Mouse (Mus musculus) right cerebral cortex, postnatal 25 days (tissue): ENCODE data around the gene Muc1.

Source experiments
- DNase-seq: peaks from one replicate; pipeline ENCODE4 v3.0.0; 2022

Muc1 gene

DNA sequence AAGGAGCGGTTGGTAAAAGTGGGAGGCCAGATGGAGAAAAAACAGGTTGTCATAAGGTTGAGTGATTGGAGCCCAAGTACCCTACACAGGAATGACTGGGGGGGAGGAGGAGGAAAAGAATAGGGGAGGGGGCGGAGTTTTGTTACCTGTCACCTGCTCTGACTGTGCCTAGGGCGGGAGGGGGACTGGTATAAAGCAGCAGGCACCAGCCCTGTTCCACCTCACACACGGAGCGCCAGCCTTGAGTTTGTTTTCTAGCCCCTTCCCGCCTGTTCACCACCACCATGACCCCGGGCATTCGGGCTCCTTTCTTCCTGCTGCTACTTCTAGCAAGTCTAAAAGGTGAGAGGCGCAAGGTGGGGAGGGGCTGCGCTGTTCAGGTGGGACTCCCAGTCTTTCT lies at the start of gene Muc1:
TSS of gene Muc1 (plus strand) at position 222 of the 400 bp plus-strand sequence.
- DNase-seq, result no peak

- DNase-seq, result no peak
Observed at GRCm38 (mm10) chr3:89181749-89182500, 46.9 kb upstream of the Muc1 start.

DNA sequence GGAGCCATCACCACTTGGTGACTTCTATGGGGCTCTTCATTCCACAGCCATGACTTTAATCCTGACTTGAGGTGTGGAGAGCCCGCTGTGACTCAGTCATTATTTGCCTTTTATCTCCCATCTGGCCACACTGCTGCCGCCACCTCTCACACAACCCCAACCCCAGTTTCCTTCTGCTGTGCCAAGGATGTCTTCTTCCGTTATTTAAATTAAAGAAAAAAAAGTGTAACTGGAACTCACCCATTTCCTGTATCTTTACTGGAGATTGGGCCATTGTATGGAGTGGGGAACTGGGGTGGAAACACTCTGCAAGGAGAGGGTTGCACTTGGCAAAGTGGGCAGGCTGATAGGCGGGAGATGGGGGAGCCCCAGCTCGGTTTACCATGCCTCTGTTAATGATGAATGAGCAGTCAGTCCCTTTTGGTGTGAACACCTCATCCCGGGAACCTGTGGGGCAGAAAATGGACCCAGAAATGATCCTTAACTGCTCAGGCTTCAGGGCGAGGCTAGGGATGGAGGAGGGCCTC lies 46.3 kb upstream of the Muc1 start:
- no peak for DNase-seq

DNA sequence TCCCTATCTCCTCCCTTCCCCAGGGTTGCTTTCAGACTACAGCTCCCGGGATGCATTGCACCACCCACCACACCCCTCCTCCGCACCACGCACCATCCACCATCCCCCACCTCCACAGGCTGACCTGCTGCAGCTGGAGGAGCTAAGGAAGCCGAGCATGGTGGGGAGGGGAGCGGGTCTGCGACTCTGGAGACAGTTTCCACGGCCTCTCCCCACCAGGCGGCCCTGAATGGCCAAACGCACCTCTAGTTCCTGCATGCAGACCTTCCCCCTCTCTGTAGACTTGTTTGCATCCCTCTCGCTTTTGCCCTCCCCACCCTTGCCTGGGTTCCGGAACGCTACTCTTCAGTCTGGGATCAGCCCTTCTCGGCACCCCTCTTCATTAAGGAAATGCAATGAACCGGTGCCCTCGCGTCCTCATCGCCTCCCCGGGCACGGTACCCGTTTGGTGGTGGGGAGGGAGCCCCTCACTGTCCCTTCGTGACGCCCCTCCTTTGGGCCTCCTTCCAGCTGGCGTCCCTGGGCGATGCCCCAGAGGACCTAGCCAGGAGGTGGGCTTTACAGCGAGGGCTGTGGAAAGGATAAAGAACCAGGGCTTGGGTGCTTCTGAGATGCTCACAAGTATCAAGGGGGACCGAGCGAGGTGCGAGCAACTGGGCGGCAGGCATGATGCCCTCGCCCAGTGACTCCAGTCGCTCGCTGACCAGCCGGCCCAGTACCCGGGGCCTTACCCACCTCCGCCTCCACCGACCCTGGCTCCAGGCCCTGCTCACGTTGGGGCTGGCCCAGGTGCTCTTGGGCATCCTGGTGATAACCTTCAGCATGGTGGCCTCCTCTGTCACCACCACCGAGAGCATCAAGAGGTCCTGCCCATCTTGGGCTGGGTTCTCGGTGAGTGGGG lies 45.5 kb upstream of the Muc1 start, which contains the start of gene Fam189b:
TSS of gene Fam189b (plus strand) at position 86 of the 901 bp plus-strand sequence.
- DNase-seq, result peak; percentile 94

GRCm38 (mm10) chr3:89183959-89184315 lies 44.9 kb upstream of the Muc1 start:
- DNase-seq, result peak; percentile 41

GRCm38 (mm10) chr3:89187197-89187596 lies 41.7 kb upstream of the Muc1 start:
- no peak for DNase-seq

GRCm38 (mm10) chr3:89187690-89188477 lies 41.0 kb upstream of the Muc1 start:
- DNase-seq, result no peak

GRCm38 (mm10) chr3:89188478-89188875 lies 40.4 kb upstream of the Muc1 start:
- no peak for DNase-seq

- DNase-seq, result no peak
Observed at GRCm38 (mm10) chr3:89190436-89190835, 38.4 kb upstream of the Muc1 start.

DNA sequence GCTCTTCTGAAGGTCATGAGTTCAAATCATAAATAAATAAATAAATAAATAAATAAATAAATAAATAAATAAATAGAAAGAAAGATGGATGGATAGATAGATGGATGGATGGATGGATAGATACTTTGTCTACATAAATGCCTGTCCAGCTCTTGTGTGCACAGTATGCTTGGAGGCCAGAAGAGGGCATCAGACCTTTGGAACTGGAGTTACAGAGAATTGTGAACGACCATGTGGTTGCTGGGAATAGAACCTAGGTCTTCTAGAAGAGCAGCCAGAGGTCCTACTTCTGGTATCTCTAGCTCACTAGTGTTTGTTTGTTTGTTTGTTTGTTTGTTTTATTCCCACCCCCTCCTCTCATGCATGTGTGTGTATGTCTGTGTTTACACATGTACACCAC lies 35.5 kb upstream of the Muc1 start:
- no peak for DNase-seq

GRCm38 (mm10) chr3:89193853-89194252 lies 35.0 kb upstream of the Muc1 start:
- DNase-seq, result no peak

DNA sequence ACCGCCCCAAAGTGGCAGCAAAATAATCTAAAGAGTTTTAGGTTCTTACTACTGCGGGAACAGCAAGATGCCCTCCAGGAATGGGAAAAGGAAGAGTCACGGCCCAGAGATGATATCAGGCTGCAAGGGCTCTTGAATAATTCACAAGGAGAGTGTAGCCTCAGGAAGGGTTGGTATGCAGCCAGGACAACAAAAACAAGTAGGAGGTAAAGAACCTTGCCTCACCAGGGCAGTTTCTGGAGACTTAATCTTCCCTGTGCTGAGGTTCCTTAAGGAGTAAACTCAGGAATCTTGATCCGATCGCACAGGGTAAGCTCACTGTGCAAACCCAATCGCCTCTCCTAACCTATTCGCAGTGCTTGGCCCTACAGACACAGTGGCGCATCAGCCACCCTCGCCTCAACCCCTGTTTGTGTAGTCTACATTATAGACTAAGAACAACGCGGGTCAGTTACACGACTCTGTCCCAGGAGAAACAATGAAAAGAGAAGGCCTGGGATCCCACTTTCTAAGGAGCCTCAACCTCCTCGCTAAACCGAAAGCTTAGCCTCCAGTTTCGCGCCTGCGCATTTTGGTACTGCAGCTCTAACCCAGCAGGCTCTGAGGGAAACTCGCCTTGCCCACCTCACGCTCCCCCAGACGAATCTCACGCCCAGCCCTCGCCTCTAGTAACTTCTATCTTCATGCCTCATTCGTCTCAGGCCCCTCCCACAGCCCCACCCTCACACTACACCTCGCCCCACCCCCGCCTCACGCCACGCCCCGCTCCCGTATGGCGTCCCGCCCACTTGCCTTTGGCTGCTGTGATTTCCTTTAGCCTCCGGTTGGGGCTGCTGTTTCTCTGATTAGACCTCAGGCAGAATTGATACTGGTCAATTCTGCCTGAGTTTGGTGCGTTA lies 32.6 kb upstream of the Muc1 start:
- peak; percentile 83 for DNase-seq

GRCm38 (mm10) chr3:89199839-89200238 lies 29.0 kb upstream of the Muc1 start:
- DNase-seq, result no peak

- peak; percentile 83 for DNase-seq
Observed at GRCm38 (mm10) chr3:89202253-89203141, 26.4 kb upstream of the Muc1 start, which contains the start of gene Gba. Gene Gba, plus strand, starts transcription at chr3:89202928.

- no peak for DNase-seq
Observed at GRCm38 (mm10) chr3:89203142-89203514, 25.7 kb upstream of the Muc1 start.

GRCm38 (mm10) chr3:89206079-89206478 lies 22.8 kb upstream of the Muc1 start:
- DNase-seq, result no peak

DNA sequence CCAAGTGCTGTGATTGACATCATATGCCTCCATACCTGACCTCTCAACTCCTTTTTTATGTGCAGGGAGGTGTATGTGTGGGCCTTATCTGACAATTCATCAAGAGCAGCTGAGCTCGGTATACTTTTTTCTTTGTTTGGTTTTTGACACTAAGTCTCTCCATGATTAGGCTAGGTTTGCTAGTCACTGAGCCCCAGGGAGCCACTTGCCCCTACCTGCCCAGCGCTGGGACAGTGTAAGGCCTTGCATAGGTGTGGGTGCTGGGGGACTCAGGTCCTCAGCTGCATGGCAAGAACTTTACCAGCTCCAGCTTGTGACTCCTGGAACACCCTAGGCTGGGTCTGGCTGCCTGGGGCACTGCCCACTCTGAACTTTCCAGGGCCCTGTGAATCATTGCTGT lies 22.2 kb upstream of the Muc1 start:
- DNase-seq, result no peak

GRCm38 (mm10) chr3:89208075-89208657 lies 20.7 kb upstream of the Muc1 start:
- no peak for DNase-seq

- no peak for DNase-seq
Observed at GRCm38 (mm10) chr3:89208736-89209135, 20.1 kb upstream of the Muc1 start.

- no peak for DNase-seq
Observed at GRCm38 (mm10) chr3:89209731-89210130, 19.1 kb upstream of the Muc1 start.
